Mouse (Mus musculus): Measurements from ENCODE around the gene Chit1.

Chit1 gene

DNA sequence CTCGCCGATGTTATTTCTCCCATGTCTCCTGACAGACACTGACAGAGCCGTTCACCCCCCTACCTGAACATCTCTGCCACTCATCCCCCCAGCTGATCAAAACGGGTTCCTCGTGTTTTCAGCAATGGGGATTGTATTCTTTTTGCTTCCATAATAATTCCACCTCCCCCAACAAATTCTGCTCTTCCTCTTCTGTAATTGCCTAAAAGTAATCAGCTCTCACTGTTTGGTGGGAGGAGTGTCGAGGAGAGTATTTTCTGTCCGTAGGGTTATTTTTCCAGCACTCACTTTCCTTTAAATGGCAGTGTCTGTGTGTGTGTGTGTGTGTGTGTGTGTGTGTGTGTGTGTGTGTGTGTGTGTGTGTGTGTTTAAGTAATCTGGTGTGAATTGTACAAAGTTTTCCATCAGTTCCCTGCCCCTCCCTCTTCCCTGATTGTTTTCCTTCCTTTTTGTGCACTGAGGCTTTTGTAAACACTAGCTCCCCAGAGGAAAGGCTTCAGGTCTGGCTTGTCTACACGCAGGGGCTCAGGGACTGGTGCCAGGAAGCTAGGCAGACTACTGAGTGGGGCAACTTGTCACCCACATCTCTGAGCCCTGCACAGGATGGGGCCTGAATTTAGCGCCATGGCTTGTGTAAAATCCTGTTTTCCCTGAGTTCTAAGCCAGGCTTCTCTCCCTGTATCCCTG is 31.4 kb upstream of the Chit1 start:
- no peak for DNase-seq (ENCODE audit: low read depth, low spot score)

DNA sequence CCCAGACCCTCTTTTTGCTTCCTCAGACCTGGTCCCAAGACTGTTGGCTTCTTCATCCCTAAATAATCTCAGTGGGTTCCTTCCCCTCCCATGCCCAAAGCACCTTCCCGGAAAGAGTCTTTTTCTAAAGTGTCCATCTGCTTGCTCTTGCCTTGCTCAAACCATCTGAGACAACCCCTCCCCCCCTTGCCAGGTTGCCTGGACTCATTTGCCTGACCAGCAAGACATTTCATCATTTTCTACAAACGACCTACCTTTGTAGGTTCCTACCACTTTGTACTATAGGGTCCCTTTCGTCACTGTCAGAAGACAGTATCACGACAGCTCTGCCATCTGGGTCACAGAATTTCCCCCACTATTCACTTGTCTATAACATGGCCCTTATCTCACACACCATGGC is 30.6 kb upstream of the Chit1 start:
- no peak for DNase-seq (ENCODE audit: low read depth, low spot score)

DNA sequence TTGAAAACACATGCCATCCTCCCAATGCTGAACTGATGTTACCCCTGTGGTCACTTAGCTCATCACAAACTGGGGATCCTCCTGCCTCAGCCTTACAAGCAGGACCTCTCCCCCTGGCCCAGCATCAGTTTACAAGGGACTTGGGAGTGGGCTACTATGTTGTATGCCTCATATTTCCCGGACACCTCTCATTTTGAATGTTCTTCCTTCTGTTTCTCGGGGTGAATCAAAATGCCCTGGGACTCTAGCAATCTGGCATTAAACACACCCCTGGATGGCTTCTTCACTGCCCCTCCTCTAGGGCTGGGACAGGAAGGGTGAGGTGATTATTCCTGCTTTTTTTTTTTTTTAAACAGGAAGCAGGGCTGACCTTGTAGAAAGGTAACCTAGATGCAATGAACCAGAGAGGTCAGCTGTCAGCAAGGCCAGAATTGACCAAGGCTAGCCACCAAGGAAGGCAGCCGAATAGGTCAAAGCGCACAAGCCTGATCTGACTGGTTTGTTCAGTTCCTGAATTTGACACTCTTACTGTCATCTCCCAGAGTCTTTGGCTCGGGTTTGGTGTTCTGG is 30.1 kb upstream of the Chit1 start:
- DNase-seq (ENCODE audit: low read depth, low spot score) = no peak

DNA sequence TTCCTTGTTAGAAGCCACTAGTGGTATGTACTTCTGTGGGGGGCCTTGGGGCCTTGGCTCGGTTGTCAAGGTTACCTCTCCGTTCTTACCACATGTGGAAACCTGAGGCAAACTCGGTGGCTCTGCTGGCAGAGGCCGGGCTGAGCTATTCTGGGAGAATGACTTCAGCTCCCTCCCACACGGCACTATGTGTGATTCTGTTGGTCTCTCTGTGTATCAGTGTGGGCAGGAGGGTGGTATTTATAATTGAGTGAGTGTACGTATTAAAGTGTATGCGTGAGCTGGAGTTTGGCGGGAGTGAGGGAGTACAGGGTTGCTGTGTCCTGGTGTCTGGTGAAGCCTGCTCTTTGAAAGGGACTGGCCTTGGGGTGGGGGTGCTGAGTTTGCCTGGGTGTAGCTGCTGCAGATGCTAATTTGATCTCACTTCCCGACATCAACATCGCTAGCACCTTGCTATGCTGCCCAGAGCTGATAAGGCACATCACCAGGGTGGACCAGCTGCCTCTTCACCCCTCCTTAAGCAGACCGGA is 28.0 kb upstream of the Chit1 start:
- no peak for DNase-seq (ENCODE audit: low read depth, low spot score)

DNA sequence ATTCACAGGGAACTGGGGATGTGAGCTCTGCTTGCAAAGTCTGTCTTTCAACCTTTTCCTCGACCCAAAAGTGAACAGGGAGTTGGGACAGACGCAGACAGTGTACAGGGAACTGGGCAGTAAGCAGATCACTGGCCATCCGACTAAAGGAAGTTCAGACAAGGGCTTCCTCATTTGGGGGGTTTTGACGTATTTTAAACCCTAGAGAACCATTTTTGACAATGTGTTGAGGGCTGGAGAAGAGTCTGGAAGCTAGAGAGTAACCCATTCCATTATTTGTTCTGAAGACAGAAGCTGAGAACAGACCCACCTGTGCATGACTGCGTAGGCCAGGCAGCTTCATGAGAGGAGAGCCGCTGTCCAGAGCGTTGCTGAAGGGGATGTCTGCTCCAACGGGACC is 27.4 kb upstream of the Chit1 start:
- no peak for DNase-seq (ENCODE audit: low read depth, low spot score)

DNA sequence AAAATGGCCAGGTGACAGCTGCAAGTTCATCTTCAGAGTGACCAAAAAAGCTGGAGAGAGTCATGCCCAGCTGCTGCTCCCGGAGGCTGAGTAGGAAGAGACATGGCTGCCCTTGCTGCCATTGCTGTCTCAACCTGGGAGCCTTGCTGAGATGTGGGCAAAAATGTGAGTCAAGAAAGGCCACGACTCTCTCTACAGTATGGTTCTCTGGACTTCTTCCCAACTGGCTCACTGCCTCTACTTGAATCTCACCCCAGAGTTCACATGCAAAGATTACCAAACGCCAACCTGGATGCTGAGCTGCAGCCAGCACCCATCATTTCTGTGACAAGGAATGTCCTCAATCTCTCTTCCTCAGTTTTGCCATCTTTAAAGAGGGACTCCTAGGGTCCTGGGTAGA is 26.9 kb upstream of the Chit1 start:
- no peak for DNase-seq (ENCODE audit: low read depth, low spot score)

DNA sequence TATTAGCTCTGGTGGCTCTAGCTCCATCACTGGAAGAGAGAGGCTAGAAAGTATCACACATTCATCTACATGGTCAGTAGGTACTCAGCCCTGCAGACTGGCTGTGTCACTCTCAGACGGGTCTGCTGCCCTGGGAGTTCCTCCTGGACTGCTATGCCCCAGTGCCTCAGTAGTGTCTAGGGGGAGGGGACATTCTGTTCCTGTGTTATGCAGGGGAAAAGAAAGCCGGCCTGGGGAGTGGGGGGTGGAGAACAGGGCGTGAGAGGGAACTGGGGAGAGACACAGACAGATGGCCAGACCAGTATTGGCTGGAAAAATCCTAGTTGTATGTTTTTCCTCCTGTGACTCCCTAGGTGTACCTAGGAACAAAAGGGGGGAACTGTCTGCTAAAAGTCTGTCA is 25.0 kb upstream of the Chit1 start:
- no peak for DNase-seq (ENCODE audit: low read depth, low spot score)

DNA sequence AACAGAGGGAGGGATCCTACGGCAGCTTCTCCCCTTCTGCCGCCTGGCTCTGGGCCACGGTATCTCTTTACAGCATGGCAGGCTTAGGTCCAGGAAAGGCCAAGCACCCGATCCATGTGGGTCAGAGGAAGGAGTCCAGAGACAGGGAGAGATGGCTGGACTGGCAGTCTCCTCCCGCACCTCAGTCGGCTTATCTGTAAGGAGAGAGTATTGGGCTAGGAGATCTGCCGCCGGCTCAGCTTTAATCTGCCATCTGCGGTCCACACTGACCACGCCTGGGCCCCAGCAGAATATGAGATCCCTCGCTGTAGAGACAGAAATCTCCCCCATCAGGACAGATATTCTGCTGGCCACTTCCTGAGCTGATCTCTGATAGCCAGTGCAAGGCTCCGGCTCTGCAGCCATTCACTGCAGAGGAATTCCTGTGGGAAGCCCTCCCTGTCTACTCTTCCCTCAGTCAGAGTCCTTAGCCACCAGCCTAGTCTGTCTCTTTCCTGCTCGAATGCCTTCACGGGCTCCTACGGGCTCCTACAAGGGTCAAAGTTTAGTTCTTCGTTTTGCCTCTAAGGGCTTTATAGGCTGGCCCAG is 24.1 kb upstream of the Chit1 start:
- no peak for DNase-seq (ENCODE audit: low read depth, low spot score)

DNA sequence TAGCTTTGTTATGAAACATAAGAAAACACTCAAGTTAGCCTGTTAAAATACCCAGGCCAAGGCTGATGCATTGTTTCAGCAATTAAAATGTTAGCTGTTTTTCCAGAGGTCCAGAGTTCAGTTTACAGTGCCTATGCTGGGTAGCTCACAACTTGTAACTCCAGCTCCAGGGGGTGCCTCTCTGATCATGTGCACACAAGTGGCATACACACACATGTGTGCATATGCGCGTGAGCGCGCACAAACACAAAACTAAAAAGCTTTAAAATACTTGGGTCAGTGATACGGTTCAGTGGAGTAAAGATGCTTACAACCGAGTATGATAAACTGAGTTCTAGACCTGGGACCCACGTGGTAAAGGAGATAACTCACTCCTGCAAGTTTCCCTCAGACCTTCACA is 22.0 kb upstream of the Chit1 start:
- DNase-seq (ENCODE audit: low read depth, low spot score) = no peak

DNA sequence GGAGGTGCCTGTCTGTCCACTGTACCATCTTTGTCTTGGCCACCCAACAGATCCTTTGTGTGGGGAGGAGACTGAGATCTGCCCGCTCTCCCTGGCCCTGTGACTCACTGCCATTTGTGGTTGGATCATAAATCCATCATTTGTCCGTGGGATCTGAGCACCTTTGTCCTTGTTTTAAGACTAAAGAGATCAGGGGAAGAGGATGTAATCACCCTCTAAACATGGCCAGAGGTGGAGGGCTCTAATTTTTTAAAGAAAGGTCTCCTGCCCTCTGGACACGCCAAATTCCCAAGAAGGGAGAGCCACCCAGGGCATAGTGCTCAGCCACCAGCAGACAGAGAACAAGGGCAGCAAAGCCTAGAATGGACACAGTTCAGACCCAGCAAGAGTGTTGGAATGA is 19.2 kb upstream of the Chit1 start:
- no peak for DNase-seq (ENCODE audit: low read depth, low spot score)

DNA sequence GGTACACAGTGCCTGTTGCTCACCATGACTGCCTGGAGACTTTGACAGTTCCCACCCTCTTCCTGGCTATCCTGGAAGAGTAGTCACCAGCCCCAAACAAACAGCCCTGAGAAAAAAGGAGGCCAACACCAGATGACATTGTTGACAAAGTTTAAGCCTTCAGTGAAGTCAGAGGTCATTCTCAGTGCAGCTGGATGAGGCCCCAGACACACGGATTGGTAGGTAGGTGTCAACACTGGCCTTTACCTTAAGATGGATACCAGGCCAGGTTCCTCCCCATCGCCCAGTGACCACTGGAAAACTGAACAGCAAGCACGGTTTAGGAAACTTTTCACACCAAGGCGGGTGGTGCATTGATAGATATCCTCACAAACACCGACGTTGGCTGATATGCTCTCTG is 18.7 kb upstream of the Chit1 start:
- no peak for DNase-seq (ENCODE audit: low read depth, low spot score)

DNA sequence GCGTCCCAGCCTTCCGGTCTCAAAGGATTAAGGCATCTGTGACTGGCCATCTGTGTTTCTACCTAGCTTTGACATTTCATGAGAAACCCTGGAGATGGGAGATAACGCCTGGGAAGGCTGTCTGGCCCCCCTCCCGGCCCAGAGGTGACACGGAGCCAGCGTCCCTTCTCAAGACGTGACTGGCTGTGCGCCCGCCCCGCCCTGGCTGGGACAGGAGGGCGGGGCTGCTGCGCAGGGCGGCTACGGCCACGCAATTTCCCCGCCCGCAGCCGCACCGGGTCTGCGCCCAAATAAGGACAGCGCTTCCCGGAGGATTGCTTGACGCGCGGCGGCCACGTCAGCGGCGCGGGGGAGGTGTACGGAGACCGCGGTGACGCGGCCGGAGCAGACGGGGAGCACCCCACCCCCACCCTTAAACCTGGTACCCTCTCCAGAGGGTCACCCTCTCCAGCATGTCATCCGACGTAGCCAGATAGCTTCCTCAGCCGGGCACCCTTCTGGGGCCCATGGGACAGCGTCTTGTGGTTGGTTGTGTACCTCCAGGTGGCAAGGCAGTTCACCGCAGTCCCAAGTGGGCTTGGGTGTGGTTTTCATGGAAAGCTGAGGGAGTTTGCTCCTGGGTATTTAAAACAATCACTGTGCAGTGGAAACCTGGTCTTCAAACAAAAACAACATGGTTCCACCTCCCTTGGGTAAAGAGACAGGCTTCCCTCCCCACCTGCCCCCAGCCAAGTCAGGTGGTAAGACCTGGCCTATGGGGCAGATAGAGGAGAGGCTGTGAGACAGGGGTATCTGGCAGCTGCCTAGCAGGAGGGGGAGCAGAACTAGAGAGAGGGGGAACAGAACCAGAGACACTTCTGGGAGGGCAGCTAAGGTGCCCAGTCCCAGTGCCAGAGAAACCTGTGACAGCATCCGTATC is 17.9 kb upstream of the Chit1 start:
- DNase-seq (ENCODE audit: low read depth, low spot score) = peak; percentile 92

DNA sequence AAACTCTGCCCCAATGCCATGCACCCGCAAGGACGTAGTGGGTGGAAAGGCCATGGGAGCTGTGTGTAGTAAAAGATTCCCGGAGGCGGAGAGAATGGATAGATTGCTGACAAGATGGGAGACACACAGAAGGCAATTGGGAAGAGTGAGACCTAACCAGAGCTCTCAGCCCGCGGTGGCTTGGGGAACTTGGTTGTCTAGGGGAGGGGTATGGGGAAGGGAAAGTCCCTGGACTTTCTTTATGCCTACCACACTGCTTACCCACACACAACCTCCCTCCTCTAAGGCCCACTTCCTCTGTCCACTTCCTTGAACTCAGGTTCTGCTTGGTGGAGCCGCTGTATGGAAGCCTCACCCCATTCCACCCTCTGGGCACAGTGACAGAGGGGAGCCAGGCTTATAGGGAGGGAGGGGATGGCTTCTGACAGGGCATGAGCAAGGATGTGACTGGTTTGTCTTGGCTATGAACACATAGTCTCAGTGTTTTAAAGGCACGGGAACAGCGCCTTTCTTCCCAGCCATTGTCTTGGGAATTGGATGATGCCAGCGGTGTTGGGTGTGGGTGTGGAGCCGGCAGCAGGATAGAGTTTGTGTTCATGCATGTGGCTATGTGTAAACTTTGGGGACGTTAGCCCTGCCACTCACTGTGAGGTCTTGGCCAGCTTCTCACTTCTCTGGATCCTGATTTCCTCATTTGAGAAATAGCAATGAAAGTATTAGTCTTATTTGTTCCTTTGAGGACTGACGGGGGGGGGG is 17.1 kb upstream of the Chit1 start:
- DNase-seq (ENCODE audit: low read depth, low spot score) = no peak

DNA sequence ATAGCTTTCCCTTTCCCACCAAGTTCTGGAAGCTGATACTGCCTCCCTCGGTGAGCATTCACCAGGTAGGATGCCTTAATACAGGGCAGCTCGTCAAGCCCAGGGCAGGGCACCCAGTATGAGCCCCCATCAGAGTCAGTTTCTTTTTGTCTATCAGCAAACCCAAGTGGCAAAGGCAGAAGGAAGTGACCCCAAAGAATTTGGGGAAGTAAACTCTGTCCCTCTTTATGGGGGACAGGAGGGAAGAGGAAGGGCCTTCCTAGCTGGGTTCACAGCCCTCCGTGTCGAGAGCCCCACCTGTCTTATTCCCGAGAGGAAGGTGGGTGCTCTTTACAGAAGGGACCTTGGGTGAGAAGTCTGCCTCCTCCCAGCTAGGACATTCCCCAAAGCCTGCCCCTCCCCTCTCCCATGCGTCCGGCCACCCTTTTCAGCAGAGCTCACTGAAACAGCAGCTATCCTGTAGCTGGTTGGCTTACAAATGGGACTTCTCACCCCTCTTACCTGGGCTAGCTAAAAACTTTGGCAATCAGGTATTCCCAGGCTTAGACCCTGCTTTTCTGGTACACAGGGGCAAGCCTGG is 15.9 kb upstream of the Chit1 start:
- no peak for DNase-seq (ENCODE audit: low read depth, low spot score)

DNA sequence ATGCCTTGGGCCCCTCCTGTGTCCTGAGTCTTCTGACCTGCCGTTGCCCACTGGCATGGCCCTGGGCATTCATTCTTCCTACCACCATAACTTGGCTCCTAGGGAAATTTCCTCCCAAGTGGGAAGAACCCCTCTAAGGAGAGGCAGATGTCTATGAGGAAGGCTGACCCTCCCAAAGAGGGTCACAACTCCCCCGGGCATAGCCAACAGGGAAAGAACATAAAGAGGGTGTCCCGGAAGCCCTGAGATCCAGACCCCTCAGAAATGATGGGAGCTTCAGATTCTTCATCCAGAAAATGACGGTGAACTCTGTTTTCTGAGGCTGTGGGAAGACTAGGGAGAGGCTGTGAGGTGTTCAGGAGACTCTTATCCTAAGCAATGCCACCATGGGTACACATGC is 15.3 kb upstream of the Chit1 start:
- DNase-seq (ENCODE audit: low read depth, low spot score) = no peak

DNA sequence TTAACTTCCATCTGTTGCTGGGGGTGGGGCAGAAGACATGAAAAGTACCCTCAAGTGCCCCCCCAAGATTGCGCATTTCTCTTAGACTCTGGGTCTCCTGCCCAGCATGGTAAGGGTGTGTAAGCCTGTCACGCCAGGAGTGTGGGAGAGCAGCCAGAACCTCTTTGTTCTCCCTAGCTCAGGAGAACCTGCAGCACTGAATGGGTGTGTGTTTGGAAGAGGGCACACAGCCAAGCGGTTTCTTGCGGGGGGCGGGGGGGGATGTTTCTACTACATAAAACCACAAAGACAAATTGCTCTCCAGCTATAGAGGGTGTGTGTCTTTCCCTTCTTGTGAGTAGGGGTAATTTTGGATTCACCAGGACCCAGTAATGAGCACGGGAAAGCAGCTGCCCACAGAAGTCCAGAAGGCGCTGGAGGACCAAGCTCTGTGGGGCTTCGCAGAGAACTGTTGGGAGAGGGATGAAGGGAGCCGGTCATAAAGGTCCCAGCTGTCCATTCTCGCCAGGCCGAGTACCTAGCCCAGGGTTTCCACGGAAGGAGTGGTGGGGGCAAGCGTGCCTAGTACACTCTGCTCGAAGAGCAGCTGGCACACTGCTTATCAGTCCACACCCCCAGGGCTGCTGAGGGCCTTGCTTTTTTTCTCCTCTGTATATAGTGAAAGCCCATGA is 14.6 kb upstream of the Chit1 start:
- no peak for DNase-seq (ENCODE audit: low read depth, low spot score)

DNA sequence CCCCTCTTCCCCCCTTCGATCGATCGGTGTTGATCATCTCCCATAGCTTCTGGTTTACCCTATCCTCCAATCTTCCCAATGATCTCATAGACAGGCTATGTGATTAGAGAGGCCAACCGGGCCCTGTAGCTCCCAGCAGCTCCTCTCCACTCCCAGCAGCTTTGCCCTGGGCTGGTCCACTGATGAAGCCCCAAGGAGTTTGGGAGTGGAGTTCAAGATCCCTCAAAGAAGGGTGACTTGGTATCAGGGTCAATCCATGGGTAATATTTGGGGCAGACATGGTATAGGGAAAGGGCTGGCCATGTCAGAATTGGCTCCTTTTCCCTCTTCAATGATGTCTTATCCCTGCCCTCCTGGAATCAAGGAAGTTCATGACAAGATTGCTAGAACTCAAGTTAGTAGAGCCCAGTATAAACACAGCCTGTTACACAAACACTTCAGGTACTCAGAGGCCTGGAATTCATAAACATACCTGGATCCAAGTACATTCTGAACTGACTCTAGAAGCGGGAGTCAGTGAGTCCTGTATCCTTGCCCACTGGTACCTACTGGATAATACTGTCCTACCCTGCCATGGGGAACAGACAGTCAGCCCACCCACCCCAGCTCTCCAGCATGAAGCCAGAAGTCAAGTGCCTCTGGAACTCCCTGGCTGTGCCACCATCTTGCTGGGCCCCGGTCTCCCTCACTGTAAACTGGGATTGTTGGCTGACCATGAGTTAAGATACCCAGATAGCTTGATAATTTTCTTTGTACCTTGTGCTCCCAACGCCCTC is 13.8 kb upstream of the Chit1 start:
- DNase-seq (ENCODE audit: low read depth, low spot score) = no peak

DNA sequence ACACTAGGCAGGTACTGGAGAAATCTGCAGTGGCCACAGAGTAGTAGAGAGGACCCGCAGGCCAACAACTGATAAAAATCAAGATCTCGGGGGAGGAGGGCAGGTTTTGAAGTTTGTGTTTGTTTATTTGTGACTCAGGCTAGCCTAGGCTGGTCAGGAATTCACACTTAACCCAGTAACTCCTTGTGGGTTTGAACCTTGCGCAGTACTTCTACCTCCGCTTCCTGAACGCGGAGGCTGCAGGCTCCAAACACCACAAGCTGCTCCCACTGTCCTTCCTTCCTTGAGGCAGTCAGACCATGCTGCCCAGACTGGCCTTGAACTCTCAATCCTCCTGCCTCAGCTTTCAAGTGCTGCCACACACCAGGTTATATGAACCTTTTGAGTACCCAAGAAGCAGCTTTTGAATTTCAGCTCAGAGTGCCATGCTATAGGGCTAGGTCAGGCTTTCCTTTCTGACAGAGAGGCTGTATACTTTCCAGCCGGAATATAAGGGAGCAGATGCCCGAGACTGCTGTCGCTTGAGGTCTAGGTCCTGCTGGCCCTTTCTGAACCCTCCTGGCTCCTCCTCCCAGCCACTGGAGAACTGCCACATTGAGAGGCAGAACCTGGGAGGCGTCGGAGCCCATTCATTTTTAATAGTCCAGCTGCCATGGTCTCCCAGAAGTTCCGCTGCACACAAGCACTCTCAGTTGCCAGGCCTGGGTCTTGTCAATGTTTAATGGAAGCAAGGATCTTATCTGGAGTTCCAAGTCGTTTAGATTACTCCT is 12.9 kb upstream of the Chit1 start:
- DNase-seq (ENCODE audit: low read depth, low spot score) = no peak

Measured in c-Kit-negative CD71-positive TER-119-positive erythroid progenitor cells, embryonic 14.5 days (primary cell).